Mouse (Mus musculus): Measurements from ENCODE around the gene Gm20911.
"Not testable (repeated sequence)": the region's sequence is repeated elsewhere in the genome, so short reads cannot be mapped to it uniquely, and the experiment has no call there.

The Gm20911 gene

DNA sequence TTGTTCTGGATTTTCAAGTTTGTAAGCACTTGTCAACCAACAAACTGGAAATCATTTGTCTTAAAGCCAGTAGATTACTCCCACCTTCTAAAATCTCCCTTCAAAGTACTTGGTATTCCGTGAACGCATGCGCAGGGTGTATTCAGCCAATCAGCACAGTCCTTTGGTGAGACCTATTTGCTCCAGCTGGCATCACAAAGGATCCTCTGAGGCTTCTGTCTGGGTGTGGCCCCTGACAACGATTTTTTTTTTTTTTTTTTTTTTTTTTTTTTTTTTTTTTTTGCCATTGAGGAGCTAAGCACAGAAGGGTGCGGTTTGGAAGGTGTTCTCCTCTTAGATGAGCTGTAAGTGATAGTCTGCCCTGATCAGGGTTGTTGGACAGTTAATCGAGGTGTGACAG, at the start of gene Gm20911:
Gene Gm20911, plus strand, starts transcription at position 301 of the 400 bp plus-strand sequence.
- DNase-seq (ENCODE audit: low spot score in 2 of 2): not testable (repeated sequence)
